Mouse (Mus musculus): ENCODE measurements around the gene Uba5.

The Uba5 gene

DNA sequence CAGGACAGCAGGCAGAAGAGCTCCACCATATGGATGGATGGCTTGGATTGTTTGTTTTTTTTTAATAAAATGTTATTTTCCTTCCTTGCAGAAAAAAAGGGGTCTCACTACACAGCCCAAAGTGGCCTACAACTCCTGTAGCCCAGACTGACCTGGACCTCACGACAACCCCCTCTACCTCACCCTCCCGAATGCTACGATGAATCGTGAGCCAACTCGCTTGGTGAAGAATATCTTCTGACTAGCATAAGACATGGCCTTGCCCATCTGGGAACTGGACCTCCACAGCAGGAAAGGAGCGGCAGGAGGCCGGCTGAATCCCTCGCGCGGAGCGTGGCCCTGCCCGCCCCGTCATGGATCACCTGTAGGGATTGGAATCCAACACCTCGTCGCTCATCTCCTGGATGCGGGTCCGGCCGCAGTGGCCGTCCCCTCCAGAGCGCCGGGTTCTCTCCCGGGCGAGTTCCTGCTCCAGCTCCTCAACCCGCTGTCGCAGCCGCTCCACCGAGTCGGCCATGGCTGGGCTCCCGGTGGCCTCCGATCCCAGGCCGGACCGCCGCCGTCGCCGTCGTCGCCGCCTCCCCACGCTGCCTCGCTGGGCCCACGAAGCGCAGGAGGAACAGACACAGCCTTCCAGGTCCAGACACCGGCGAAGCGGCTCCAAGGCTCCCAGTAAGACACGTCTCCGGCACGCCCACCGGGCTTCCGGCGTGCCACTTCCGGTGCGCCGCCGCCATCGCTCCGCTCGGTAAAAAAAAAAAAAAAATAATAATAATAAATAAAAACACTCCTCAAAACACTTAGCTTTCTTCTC, at the start of gene Uba5:
Gene Uba5, minus strand, starts transcription at position 705 of the 814 bp plus-strand sequence.
- DNase-seq (ENCODE audit: low spot score in 2 of 2): peak; percentile 34 to 63

DNA sequence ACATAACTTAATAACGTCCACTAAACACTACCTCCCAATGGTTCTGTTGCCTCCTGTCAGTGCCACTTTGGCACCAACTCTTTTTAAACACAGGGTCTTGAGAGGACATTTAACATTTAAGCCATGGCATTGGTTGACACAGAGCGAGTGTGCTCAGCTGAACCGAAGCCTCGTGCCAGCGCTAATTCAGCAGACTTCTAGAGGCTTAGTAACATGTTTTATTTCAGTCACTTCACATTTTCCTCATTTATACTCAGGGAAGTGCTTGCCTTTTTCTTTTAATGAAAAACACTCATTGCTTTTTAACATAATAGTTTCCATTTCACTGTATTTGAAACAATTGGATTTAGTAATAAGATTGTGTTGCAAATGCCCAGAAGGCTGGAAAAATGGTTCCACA, 46.2 kb upstream of the Uba5 start:
- DNase-seq (ENCODE audit: low spot score in 2 of 2): no peak

DNA sequence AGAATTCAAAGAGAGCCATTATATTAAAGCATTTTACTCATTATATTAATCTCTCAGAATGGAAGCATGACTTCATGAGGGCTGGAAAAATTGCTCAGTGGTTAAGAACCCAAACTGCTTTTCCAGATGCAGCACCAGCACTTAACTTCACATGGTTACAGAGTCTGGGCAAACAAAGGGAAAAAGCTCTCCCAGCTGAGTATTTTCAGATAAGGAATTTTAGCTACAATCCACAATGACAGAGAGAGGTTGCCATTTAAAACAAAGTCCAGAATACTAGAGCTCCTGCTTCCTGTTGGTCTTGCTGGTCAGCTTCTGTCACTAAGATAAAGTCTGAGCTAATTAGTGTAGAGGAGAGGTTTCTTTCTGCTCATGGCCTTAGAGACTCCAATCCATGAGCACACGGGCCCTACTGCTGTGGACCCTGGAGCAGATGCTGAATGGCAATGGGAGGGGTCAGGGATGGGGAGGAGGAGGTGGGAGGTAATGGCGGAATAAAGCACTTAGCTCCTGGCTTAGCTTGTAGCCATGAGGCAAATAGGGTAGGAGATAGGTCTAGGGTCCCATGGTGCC, 45.7 kb upstream of the Uba5 start:
- DNase-seq (ENCODE audit: low spot score in 2 of 2): no peak

DNA sequence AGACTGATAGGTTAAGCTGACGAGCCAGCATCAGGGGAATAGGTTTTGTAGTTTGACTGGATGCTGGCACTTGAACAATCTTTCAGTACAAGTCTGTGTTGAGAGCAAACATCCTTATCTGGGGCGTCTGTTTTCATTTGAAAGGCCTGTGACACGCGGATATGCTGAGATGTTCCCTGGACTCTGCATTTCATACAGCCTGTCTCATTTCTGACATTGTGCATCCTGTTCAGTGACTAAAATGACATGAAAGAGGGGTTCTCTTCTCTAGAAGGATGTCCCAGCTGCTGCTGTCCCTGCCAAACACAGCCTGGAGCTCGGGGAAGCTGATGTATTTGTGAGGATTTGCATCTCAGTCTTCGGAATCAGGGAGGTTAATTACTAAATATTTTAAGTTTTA, 44.5 kb upstream of the Uba5 start:
- DNase-seq (ENCODE audit: low spot score in 2 of 2): no peak

DNA sequence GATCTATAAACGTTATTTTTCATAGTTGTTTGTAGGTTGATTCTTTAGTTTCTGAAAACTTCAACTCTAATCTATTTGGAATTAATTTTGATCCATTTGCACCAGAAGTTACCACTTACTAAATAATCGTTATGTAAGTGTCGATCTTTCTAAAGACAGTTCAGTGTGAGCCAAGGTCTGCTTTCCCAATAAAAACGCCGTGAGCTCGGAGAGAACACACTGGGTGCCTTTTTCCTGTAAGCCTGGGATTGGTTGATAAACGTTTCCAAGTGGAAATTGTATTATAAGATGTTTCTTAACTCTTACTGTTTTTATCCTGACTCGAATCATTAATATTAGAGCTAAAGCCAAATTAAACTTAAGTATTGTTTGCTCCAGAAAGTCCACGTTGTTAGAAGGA, 44.0 kb upstream of the Uba5 start:
- no peak for DNase-seq (ENCODE audit: low spot score in 2 of 2)

DNA sequence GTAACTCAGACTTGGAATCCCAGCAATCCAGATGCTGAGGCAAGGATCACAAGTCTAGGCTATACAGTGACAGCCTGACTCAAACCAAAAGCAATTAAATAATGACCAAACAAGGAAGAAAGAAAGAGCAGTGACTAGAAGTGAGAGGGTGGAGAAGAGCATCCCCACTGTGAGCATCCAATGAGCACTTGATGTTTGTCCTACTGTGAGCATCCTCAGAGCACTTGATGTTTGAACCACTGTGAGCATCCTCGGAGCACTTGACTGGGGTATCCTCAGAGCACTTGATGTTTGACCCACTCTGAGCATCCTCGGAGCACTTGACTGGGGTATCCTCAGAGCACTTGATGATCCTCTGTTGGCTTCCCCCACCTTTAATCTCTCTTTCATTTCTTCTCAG, 42.1 kb upstream of the Uba5 start:
- no peak for DNase-seq (ENCODE audit: low spot score in 2 of 2)

DNA sequence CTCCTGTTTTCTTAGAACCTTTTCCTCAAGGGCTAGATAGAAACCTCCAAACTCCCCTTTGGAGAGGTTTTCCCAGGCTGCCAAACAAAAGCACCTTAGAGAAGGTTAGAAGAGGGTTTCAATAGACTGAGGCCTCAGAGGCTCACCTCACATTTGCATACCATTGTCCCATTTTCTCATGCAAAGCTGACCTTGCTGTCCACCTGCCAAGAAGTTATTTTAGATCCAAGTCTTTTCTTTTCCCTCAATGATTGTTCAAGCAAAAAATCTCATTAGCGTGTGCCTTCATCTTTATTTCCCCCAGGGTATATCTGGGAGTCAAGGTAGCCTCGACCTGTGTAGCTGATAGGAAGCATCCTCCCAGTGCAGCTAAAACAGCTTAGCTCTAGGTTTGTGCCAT, 40.0 kb upstream of the Uba5 start:
- DNase-seq (ENCODE audit: low spot score in 2 of 2): no peak

DNA sequence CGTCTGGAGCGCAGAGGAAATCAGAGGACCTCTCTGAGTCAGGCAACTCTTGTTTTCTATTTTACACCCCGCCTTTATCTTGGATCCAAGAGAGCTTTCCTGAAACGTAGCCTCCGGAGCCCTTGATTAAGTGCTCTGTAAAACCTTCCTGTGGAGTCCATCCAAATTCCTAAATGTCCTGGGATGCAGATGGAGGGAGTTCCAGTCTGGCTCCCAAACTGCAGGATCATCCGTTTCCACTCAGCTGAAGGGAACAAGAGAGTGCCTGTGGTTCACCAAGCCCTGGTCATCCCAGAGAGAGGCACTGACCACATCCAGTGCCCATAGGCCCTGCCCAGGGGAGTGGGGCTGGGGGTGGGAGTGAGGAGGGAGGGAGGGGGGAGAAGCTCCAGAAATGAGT, 39.4 kb upstream of the Uba5 start:
- DNase-seq (ENCODE audit: low spot score in 2 of 2): no peak

DNA sequence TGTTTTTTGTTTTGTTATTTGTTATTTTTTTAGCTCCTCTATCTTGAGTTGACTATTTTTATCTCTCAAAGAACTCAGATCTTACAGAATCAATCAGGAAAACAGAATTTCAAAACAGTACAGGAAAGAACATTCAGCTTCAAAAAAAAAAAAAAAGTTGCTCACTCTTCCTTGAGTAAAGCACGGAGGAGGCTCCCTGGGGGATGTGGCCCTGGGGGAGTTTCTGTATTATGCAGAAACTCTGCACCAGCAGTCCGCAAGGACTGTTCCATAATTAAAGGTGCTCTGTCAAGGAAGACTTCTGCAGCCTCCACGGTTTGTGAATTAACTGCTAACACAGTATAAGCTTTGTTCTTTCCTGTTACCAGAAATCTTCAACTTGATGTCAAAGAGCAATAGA, 38.5 kb upstream of the Uba5 start:
- no peak for DNase-seq (ENCODE audit: low spot score in 2 of 2)

DNA sequence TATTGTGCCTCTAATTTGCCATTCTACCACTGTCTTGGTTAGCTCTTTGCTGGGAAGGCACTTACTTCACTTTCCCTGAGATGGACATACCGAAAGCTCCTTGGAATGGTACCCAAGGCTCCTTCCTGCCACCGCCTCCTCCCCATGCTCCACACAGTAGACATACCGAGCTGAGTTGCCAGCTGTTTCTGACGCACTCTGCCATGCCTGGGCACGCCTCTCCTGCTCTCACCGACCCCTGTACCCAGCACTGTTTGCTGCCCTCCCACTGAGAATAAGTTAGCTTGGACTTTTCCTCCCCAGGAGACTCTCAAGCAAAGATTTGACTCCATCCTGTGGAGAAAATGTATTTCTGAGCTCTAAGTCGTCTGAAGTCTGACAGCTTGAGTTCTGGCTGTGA, 37.9 kb upstream of the Uba5 start:
- DNase-seq (ENCODE audit: low spot score in 2 of 2): no peak

DNA sequence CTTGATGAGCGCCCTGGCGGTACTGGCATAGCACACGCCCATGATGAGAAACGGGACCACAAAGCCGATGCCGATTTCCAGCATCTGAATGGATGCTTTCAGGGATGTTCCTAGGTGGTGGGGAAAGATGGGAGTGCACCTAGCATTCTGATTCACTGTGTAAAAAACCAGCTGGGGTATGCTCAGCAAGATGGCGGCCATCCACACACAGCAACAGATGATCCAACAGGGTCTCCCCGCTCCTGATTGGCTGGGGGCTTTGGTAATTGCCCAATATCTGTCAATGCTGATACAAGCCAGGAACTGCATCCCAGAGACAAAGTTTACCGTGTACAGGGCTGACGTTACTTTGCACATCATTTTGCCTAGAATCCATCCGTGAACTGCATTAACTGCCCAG, 36.1 kb upstream of the Uba5 start:
- peak in 1 of 2 experiments; percentile 5 for DNase-seq (ENCODE audit: low spot score in 2 of 2)

DNA sequence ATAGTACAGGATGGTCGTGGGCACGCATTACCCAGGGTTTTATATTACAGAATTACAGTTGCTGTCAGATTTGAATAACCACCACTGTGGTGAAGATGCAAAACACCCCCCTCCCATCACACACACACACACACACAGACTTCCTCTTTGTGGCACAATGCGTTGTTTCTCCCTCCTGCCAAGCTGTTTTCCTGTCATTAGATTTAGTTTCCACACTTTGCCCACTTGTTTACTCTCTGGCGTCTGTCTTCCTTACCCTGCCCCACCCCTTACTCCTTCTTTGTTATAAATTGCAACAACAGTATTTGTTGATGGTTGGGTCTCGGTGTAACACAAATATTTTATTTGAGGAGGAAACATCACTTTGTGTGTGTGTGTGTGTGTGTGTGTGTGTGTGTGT, 35.3 kb upstream of the Uba5 start:
- DNase-seq (ENCODE audit: low spot score in 2 of 2): no peak

DNA sequence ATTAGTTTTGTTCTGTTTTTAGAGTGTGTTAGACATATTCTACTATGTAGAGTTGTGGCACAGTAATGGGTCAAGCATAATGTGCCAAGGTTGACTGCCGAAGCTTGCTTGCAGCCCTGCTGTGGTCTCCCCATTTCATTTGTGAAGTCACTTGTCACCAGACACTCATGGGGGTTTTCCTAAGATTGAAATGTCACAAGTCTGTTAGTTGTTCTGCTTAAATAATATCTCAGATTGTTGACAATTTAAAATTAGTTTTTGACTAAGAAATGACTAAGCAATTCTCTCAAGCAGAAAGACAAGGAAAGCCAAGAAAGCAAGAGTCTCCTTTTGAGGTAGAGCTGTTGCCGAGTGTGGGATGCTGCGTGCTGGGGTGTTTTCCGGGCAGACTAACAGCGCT, 30.0 kb upstream of the Uba5 start:
- no peak for DNase-seq (ENCODE audit: low spot score in 2 of 2)

DNA sequence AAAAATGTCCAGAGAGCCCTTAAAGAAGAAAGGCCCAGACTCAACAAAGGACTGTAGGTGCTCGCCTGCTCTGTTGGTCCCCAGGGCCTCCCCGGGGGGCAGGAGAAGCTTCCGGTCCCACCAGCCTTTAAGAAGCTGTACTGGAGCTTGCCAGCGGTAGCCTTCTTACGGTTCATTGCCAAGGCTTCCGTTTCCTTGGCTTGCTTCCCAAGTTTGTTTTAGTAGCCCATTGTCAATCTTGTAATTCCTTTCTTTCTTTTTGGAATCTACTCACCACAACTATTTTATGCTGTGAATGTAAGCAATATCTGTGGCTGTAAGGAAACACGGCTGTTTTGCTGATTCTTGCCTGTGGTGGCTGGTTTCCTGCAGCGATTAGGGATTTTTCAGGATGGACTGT, 25.6 kb upstream of the Uba5 start:
- DNase-seq (ENCODE audit: low spot score in 2 of 2): no peak

DNA sequence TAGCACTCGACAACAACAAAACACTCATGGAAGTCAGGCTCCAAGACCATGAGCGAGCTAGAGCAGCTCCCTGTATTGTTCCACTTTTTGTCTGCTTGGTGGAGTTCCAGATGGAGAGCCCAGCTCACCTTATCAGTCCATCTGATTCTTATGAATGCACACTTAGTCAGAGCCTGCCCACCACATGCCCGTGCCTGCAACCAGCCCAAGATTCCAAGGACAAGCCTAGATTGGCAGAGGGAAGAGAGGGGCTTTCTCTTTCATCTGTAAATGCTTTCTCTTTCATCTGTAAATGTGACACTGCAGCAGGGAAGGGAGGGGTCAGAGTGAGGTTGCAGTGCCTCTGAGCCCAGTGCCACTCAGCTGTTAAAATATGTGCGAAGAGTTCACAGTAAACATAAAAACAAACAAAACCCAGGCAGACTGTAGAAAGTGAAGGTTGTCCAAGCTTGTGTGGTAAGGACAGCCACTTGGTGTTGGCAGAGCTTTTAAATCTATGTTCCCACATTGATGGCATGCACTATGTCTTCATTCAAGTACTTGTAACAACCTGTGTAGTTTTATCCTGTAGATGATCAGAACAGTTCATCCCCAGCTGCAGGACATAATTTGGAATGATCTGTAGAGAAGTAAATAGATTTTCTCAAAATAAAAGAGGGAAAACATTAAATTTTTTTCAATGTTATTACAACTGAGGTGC, 22.9 kb upstream of the Uba5 start:
- no peak for DNase-seq (ENCODE audit: low spot score in 2 of 2)

DNA sequence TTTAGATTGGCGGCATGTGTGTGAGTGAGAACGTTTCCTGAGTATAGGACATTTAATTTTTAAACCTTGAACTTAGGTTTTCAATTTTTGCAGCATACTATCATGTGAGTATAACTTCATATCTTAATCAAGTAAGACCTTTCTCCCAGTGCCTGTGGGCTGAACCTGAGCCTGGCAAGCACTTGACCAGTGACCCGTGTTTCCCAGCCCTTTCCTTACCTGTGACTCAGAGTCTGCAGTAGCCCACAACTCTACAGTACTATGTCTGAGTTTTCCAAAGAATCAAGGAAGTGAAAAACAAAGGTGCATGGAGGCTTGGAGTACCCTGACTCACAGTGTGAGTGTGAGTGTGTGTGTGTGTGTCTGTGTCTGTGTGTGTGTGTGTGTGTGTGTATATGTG, 17.1 kb upstream of the Uba5 start:
- no peak for DNase-seq (ENCODE audit: low spot score in 2 of 2)

DNA sequence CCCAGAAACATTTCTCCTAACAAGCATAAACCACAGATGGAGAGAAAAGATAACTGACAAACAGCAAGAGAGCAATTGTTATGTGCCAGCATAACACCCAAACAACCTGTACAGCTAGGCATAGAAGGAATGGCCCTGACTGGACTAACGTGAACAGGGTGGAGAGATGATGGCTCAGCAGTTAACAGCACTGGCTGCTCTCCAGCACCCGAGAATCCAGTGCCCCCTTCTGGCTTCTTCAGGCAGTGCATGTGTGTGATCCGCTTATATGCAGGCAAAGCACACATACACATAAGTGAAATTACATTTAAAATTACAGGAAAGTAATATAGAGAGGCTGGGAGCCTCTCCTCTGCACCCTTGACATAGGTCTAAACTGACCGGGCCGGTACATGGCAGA, 16.4 kb upstream of the Uba5 start:
- DNase-seq (ENCODE audit: low spot score in 2 of 2): peak; percentile 20 to 41

DNA sequence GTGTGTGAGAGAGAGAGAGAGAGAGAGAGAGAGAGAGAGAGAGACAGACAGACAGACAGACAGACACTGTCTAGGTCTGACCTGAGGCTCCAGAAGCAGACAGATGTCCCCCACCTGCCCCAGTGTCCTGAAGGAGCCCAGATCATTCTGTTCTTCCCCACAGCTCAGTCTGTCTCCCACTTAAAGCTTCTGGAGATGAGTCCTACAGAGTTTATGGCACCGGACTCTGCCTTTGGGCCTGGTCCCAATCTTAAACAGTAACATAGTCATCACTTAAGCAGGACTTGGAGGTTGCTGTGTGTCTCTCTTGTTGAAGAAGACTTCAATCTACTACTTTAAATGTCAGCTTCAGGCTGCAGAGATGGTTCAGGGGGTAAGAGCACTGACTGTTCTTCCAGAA, 15.8 kb upstream of the Uba5 start:
- DNase-seq (ENCODE audit: low spot score in 2 of 2): no peak

DNA sequence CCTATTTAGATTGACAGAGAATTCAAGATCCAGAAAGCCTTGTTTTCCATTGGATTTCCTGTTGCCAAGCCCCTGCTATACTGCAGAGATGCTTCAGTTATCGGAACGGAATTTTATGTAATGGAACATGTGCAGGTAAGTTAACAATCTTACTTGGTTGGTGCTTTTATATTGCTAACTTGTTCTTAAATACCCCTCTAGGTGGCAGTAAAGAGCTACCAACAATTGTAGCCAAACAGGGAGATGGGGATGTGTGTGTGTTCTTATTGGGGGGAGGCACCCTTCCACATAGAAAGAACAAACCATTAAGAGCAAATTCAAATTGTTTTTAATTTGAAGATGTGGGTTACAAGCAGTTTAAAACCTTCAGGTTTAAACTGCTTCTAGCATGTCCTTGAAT, 12.9 kb upstream of the Uba5 start:
- no peak for DNase-seq (ENCODE audit: low spot score in 2 of 2)

DNA sequence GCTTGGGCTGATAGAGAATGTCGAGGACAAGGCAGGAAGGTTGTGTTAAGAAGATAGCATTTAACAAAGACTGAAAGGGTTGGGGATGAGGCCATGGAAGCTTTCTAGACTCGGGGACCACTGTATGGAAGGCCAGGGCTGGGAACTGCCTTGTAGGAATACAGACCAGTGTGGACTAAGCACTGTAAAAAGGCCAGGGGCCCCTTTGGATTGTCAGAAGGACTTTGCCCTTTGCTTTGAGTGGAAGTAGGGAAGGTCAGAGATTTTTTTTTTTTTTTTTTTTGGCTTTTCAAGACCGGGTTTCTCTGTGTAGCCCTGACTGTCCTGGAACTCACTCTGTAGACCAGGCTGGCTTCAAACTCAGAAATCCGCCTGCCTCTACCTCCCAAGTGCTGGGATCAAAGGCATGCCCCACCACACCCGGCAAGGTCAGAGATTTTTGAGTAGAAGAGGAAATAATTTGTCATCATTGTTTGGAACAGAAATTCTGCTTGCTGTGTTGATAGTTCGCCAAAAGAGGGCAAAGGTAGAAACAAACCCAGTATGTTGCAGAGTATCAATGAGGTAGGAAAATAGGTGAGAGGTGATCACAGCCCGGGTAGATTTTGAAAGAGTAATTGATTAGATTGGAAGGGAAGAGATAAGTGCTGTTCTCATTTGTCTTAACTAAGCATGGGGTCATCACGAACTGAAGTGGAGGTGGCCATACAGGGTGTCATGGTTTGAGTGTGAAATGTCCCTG, 8.1 kb upstream of the Uba5 start:
- no peak for DNase-seq (ENCODE audit: low spot score in 2 of 2)

DNA sequence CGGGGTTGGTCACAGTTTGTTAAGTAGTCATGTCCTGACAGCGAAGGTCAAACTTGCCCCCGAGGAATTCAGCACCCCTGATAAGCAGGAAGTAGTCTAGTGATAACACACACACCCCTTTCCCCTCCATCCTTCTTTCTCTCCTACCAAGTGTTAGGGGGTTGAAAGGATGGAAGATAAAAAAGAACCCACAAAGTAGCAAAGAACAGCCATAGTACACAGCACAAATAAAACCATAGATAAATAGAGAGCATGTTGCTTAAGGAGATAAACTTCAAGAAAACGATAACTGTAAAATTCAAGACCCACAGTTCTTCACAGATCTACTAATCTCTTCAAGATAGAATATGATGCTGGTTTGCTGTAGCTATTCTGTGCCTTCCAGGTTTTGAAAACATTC, 7.3 kb upstream of the Uba5 start:
- DNase-seq (ENCODE audit: low spot score in 2 of 2): no peak

DNA sequence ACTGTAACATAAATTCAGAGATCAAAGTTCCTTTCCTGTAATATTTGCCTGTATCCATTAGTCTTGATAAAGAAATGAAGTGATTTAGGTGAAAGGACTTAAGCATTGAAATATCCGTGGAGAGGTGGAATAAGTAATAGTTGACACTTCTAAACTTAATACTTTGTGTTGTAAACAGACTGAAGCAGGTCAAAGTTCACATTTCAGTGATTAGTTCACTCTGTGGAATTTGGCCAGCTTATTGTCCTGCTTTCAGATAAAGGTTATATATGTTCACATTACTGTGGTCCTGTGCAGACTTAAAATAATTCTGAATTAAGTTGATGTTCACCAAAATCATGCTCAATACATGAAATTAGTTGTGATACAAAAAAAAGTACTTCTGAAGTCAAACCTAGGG, 1.6 kb upstream of the Uba5 start:
- DNase-seq (ENCODE audit: low spot score in 2 of 2): no peak

Measured in spleen, postnatal 14 days (tissue).